Mouse (Mus musculus) brain, embryonic 14.5 days (tissue): ENCODE measurements at regions not wholly inside any gene's neighbourhood (a gene's known extent, or its start where the extent isn't known, plus 50 kb on each side); places are given as distances from the start of the nearest gene placed in this dataset.

Experiments used
- CTCF ChIP-seq: fragments of 200-500 bp; IDR thresholded peaks from 2 replicates; pipeline ENCODE4 v1.5.1; 2012; ENCODE audit warnings: inconsistent platforms, mild to moderate bottlenecking, moderate library complexity, borderline replicate concordance; ENCODE audit not compliant: insufficient read depth, insufficient read length; ENCODE audit errors: extremely low read depth
- POLR2A ChIP-seq: fragments of 200-500 bp; IDR thresholded peaks from 2 replicates; pipeline ENCODE4 v1.6.1; 2012; ENCODE audit warnings: mild to moderate bottlenecking, inconsistent platforms, borderline replicate concordance; ENCODE audit not compliant: poor library complexity, insufficient read depth, insufficient read length, severe bottlenecking; ENCODE audit errors: extremely low read depth

DNA sequence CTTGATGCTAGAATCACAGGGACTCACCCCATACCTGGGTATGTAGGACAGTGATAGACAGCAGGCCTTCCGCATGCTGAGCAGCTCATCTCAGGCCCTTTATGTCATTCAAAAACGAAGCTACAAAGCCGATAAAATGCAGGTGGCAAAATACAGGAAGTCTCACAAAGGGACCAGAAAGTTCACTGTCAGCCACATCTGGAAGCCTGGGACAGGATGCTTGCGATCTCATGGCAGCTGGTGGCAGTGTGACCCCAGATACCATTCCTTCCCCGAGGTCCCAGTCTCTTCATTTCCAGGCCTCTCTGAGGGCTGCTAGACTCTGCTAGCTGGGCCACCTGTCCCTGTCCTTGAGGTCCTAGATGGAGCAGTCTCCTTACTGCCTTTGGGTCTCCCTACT lies 70.6 kb downstream of the Tfap2c start:
- TF ChIP-seq CTCF (no peak), POLR2A (no peak)
